Mouse (Mus musculus): ENCODE data around the gene Fam168b. TPM values are rescaled to one million over a fixed set of nuclear protein-coding genes. Genes with fewer than 3 reads are reported as not detected.
A peak's percentile ranks its signal among the peaks of the same experiment; 100 is the strongest.

The Fam168b gene
- total RNA-seq, 2 experiments from 2014 or later = 41.8 to 45.3 TPM

GRCm38 (mm10) chr1:34821411-34821810 is 21.5 kb downstream of the Fam168b start:
- intact Hi-C loops (cut with DNase I) = no loop called here
- DNase-seq = no peak

- intact Hi-C loops (cut with DNase I) = loop anchor here (2.0 kb wide), 1 partner anchor 17 kb away; no protein-coding TSS in a partner anchor
- no peak for DNase-seq
Observed at GRCm38 (mm10) chr1:34819225-34819910, 23.5 kb downstream of the Fam168b start.

DNA sequence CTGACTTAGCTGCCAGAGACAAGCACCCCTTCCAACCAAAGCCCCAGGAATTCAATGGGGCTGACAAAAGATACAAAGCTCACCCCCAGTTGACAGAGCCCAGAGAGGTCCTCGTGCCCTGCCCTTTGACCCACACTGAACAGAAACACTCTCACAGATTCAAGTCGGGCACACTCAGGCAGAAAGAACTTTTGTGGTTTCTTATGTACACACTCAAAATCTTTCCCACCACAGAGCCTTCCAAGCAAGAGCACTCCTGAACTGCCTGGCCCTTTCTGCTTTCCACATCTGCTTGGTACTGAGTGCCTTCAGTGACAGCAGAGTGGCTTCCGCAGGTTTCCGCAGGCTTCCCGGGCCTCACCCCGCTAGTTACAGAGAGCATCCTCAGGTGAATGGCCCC is 27.0 kb downstream of the Fam168b start:
- DNase-seq = no peak
- intact Hi-C loops (cut with DNase I) = no loop called here

GRCm38 (mm10) chr1:34812407-34813247 is 30.2 kb downstream of the Fam168b start:
- DNase-seq = no peak
- intact Hi-C loops (cut with DNase I) = no loop called here

DNA sequence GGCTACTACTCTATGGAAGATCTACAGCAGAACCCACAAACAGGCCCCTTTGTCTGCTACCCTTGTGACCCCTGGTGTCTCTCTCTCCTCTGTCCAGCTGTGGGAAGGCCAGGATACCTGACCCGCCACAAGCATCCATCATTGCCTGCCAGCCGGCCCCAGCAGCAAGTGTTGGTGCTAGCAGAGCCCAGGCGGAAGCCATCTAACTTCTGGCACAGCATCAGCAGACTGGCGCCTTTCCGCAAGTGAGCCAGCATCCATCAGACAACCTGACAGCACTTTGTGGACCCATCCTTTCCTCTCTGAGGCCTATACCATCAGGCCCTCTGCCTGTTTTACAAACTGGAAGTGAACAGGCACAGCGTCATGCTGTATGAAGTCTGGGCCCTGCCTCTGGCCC is 31.3 kb downstream of the Fam168b start:
- intact Hi-C loops (cut with DNase I) = no loop called here
- no peak for DNase-seq

DNA sequence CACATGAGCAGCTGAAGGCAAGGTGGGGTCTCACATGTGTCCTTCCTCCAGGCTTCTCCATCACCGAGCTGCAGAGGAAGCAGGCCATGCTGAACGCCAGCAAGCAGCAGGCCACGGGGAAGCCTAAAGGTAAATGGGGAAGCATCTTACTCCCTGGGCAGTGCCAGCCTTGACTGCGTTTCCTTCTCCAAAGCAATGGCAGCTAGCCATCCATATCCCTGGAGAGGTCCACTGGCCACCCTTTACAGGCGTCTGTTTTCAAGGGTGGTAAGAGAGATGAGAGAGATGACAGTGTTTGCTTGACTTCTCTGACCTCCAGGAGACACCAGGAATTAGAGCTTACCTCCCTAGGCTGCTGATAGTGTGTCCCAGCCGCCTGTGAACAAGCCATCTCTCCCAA is 31.8 kb downstream of the Fam168b start:
- intact Hi-C loops (cut with DNase I) = no loop called here

DNA sequence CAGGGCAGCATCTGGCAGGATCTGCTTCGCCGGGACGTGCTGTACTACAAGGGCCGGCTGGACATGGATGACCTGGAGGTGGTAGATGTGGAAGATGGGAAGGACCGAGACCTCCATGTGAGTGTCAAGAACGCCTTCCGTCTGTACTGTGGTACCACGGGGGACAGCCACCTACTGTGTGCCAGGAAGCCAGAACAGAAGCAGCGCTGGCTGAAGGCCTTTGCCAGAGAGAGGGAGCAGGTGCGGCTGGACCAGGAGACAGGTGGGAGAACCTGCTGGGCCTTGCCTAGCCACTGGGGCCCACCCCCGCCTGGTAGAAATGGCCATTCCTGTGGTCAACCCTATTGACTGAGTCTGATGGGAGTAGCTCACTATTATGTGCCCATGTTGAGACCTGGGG is 32.6 kb downstream of the Fam168b start:
- intact Hi-C loops (cut with DNase I) = no loop called here
- no peak for DNase-seq

More for the DNA sequence above, 31.8 kb downstream of the Fam168b start:
- no peak for DNase-seq

DNA sequence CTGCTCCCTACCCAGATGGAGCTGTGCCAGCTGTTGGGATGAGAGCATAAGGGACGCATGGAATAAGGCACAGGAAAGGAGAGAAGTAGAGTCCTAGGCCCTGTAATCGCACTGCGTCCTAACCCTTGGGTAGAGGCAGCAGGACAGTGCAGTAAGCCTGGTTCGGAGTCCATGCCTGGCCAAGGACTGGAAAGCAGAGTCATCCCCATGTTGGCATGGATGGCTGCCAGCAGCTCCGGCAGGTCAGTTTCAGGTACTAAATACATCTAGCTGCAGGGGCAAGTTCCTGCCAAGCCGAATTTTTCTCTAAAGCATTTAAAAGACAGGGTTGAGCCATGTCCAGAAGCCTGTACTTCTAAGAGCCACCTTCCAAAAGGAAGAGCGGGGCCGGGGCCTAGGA is 34.4 kb downstream of the Fam168b start:
- DNase-seq = no peak
- intact Hi-C loops (cut with DNase I) = no loop called here

DNA sequence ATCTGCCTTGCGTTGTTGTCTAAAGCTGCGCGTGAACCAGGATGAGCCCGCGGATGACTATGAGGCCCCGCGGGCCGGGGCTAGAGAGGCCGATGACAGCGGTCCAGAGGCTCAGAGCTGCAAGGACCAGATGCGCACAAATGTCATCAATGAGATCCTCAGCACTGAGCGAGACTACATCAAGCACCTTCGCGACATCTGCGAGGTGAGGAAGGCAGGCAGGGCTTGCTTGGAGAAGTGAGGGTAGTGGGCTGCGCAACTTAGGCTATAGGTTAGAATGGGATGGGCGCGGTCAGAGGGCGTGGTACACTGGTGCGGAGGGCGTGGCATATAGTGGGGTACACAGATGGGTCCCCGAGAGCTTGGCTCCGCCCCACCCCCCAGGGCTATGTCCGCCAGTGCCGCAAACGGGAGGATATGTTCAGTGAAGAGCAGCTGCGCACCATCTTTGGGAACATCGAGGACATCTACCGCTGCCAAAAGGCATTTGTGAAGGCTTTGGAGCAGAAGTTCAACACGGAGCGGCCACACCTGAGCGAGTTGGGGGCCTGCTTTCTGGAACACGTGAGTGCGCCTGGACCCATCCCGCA is 36.8 kb downstream of the Fam168b start:
- intact Hi-C loops (cut with DNase I) = no loop called here
- no peak for DNase-seq

GRCm38 (mm10) chr1:34804863-34805262 is 38.0 kb downstream of the Fam168b start:
- intact Hi-C loops (cut with DNase I) = loop anchor here (5.0 kb wide), 1 partner anchor 62 kb away; no protein-coding TSS in a partner anchor
- DNase-seq = no peak

DNA sequence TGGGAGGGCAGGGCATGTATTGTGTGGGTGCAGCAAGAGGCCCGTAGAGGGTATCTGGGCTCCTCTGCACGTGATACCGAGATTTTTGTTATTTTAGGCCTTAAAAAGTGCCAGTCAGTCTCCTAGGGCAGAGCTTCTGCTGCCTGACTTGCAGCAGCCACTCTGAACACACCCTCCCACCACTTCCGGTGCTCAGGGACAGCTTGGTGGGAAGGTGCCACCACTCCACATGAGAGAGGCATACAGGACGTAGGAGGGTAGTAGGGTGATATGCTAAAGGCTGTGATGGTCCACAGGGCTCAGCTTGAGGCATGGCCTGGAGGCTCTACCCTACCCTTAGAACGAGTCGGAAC is 40.6 kb downstream of the Fam168b start:
- DNase-seq = no peak
- intact Hi-C loops (cut with DNase I) = loop anchor here (2.0 to 5.0 kb wide), 2 partner anchors 17 to 65 kb away; no protein-coding TSS in a partner anchor

DNA sequence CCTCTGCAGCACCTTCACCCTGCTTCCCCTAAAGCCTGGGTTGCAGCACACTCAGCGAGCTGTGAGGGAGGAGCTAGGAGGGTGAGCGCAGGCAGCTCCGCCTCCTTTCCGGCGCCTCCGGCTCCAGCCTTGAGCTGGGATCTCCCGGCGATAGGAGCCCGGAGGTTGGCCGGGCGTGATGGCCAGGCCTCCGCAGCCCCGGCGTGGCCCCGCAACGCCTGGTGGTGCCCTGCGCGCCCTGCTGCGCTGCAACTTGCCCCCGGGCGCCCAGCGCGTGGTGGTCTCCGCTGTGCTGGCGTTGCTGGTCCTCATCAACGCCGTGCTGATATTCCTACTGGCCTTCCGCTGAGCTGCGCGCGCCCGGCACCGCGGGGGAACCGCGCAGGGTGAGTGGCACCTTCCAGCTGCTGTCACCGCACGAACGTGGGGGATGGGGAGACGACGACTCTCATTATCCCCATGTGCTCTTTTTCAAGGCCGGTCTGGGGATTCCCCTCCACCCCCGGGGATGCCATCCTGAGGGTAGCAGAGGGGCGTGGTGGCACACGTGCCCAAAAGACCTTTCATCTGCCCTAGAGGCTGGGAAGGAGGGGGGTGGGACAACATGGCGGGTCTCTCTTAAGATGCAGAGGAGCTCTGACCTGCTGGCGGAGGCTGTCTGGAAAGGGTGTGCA is 41.1 kb downstream of the Fam168b start:
- DNase-seq = peak; percentile 69 to 71
- intact Hi-C loops (cut with DNase I) = loop anchor here (2.0 to 5.0 kb wide), 2 partner anchors 17 to 66 kb away; no protein-coding TSS in a partner anchor

DNA sequence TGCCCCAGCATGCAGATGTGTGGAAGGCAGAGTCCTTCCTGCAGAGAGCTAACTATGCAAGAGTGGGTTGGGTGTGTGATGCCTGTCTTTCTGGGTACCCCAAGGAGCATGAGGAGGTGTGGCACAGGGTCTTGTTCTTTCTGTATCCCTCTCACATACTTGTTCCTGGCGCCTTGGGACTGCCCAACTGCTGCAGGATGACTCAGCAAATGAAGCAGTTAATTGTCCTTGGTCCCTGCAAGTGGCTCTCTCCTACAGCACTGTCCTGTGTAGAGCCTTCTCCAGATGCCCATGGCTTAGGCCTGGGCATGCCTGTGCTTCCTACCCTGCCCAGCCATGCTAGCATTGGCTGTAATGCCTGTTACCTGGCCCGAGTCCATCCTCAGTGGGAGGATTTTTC is 43.7 kb downstream of the Fam168b start:
- intact Hi-C loops (cut with DNase I) = no loop called here

GRCm38 (mm10) chr1:34793304-34794300 is 49.3 kb downstream of the Fam168b start:
- no peak for DNase-seq
- intact Hi-C loops (cut with DNase I) = no loop called here

More for the DNA sequence above, 43.7 kb downstream of the Fam168b start:
- no peak for DNase-seq

- no peak for DNase-seq
- intact Hi-C loops (cut with DNase I) = no loop called here
Observed at GRCm38 (mm10) chr1:34783538-34784161, 59.2 kb downstream of the Fam168b start.

DNA sequence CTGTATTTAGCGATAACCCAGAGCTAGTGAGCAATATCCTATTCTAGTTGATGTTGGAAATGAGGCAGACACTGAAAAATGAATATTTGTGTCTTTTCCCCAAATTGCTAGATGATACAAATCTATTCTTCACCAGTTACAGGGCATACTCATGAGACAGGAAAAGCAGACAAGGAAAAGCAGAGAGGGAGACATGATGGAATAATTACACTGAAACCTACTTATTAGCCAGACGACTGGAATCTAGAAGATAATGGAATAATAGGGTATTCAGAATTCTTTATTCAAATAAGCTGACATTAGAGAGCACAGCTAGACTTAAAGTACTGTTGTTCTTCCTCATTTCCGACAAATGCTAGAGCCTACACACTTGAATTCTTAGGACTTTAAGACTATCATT is 67.0 kb downstream of the Fam168b start:
- intact Hi-C loops (cut with DNase I) = no loop called here
- no peak for DNase-seq

- intact Hi-C loops (cut with DNase I) = no loop called here
- DNase-seq = no peak
Observed at GRCm38 (mm10) chr1:34768875-34769274, 74.0 kb downstream of the Fam168b start.

- no peak for DNase-seq
- intact Hi-C loops (cut with DNase I) = no loop called here
Observed at GRCm38 (mm10) chr1:34767851-34768250, 75.0 kb downstream of the Fam168b start.

- no peak for DNase-seq
- intact Hi-C loops (cut with DNase I) = no loop called here
Observed at GRCm38 (mm10) chr1:34766899-34767298, 76.0 kb downstream of the Fam168b start.
